Mouse (Mus musculus): ENCODE data around the gene Gm42674. TPM values are rescaled to one million over a fixed set of nuclear protein-coding genes. Genes with fewer than 3 reads are reported as not detected.

The Gm42674 gene
- polyA plus RNA-seq, 1 experiment from 2014 or later: not detected

- H3K9ac ChIP-seq (replicated peaks; ENCODE audit: low read length): no peak overlapping the region
- H3K9me3 ChIP-seq (ENCODE audit: low read length): no peaks in the 10 kb centered on the region
- no peaks in the 10 kb centered on the region for H3K27me3 ChIP-seq (ENCODE audit: insufficient read depth, low read length)
- H3K4me1 ChIP-seq (ENCODE audit: insufficient read depth, low read length): peaks cover 3% of the 10 kb centered on the region
- no peaks in the 10 kb centered on the region for H3K36me3 ChIP-seq (ENCODE audit: insufficient read depth, low read length)
- H3K27ac ChIP-seq (ENCODE audit: low read length): no peak overlapping the region
- ATAC-seq (ENCODE audit: low FRiP score, low TSS enrichment): peak; percentile 72; the same call in 1 of the 2 replicates
- 60% methylated on average over 4 of the region's 4 CpGs for WGBS
- no peak overlapping the region for H3K4me3 ChIP-seq (ENCODE audit: low read length)
- H3K4me2 ChIP-seq (replicated peaks; ENCODE audit: low read depth, low read length): no peak overlapping the region
Observed at GRCm38 (mm10) chr3:90627807-90628206, 26.1 kb downstream of the Gm42674 start.

- no peak for ATAC-seq (ENCODE audit: low FRiP score, low TSS enrichment)
- H3K9ac ChIP-seq (replicated peaks; ENCODE audit: low read length): no peak overlapping the region
- H3K4me3 ChIP-seq (ENCODE audit: low read length): no peak overlapping the region
- no peak overlapping the region for H3K4me2 ChIP-seq (replicated peaks; ENCODE audit: low read depth, low read length)
- H3K27ac ChIP-seq (ENCODE audit: low read length): no peak overlapping the region
- H3K9me3 ChIP-seq (ENCODE audit: low read length): no peaks in the 10 kb centered on the region
- H3K27me3 ChIP-seq (ENCODE audit: insufficient read depth, low read length): no peaks in the 10 kb centered on the region
- 64% methylated on average over 2 of the region's 2 CpGs for WGBS
- no peaks in the 10 kb centered on the region for H3K4me1 ChIP-seq (ENCODE audit: insufficient read depth, low read length)
- H3K36me3 ChIP-seq (ENCODE audit: insufficient read depth, low read length): no peaks in the 10 kb centered on the region
Observed at GRCm38 (mm10) chr3:90629298-90629697, 27.6 kb downstream of the Gm42674 start.

GRCm38 (mm10) chr3:90631984-90632383, 30.3 kb downstream of the Gm42674 start:
- 83% methylated on average over 2 of the region's 2 CpGs for WGBS
- Histone ChIP-seq H3K4me1 (ENCODE audit: insufficient read depth, low read length) (no peaks in the 10 kb centered on the region), H3K4me2 (replicated peaks; ENCODE audit: low read depth, low read length) (no peak overlapping the region), H3K9ac (replicated peaks; ENCODE audit: low read length) (no peak overlapping the region), H3K27me3 (ENCODE audit: insufficient read depth, low read length) (no peaks in the 10 kb centered on the region), H3K27ac (ENCODE audit: low read length) (no peak overlapping the region), H3K9me3 (ENCODE audit: low read length) (no peaks in the 10 kb centered on the region), H3K4me3 (ENCODE audit: low read length) (no peak overlapping the region), H3K36me3 (ENCODE audit: insufficient read depth, low read length) (no peaks in the 10 kb centered on the region)
- ATAC-seq (ENCODE audit: low FRiP score, low TSS enrichment): no peak

- H3K9ac ChIP-seq (replicated peaks; ENCODE audit: low read length): no peak overlapping the region
- no peaks in the 10 kb centered on the region for H3K27me3 ChIP-seq (ENCODE audit: insufficient read depth, low read length)
- WGBS: 58% methylated on average over 1 of the region's 1 CpGs
- no peak overlapping the region for H3K4me2 ChIP-seq (replicated peaks; ENCODE audit: low read depth, low read length)
- no peaks in the 10 kb centered on the region for H3K4me1 ChIP-seq (ENCODE audit: insufficient read depth, low read length)
- no peak overlapping the region for H3K27ac ChIP-seq (ENCODE audit: low read length)
- no peaks in the 10 kb centered on the region for H3K9me3 ChIP-seq (ENCODE audit: low read length)
- no peak overlapping the region for H3K4me3 ChIP-seq (ENCODE audit: low read length)
- no peaks in the 10 kb centered on the region for H3K36me3 ChIP-seq (ENCODE audit: insufficient read depth, low read length)
- no peak for ATAC-seq (ENCODE audit: low FRiP score, low TSS enrichment)
Observed at GRCm38 (mm10) chr3:90638511-90639275, 37.0 kb downstream of the Gm42674 start.

- WGBS: 57% methylated on average over 7 of the region's 7 CpGs
- no peaks in the 10 kb centered on the region for H3K27me3 ChIP-seq (ENCODE audit: insufficient read depth, low read length)
- no peak overlapping the region for H3K9ac ChIP-seq (replicated peaks; ENCODE audit: low read length)
- no peak overlapping the region for H3K27ac ChIP-seq (ENCODE audit: low read length)
- no peak for ATAC-seq (ENCODE audit: low FRiP score, low TSS enrichment)
- no peaks in the 10 kb centered on the region for H3K9me3 ChIP-seq (ENCODE audit: low read length)
- H3K36me3 ChIP-seq (ENCODE audit: insufficient read depth, low read length): no peaks in the 10 kb centered on the region
- no peak overlapping the region for H3K4me2 ChIP-seq (replicated peaks; ENCODE audit: low read depth, low read length)
- H3K4me3 ChIP-seq (ENCODE audit: low read length): no peak overlapping the region
- no peaks in the 10 kb centered on the region for H3K4me1 ChIP-seq (ENCODE audit: insufficient read depth, low read length)
Observed at GRCm38 (mm10) chr3:90639511-90640154, 37.9 kb downstream of the Gm42674 start.

DNA sequence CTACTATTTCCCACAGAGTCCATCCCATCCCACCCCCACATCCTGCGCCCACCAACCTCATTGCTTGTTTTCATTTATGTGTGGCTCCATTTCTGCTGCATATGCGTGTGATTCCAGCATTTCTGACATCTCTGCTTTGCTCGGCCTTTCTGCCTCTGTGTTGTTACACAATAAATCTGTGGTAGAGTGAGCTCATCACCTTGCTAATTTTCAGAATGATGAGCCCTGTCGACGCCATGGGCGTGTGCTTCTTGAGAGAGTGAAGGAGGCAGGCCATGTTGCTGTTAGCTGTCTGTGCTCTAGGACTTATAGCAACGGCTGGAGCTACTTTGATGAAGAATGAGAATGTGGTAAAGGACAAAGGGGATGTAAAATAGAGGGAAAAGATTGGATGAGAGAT, 39.3 kb downstream of the Gm42674 start:
- Histone ChIP-seq H3K27ac (ENCODE audit: low read length) (no peak overlapping the region), H3K4me3 (ENCODE audit: low read length) (no peak overlapping the region), H3K4me2 (replicated peaks; ENCODE audit: low read depth, low read length) (no peak overlapping the region), H3K9ac (replicated peaks; ENCODE audit: low read length) (no peak overlapping the region), H3K27me3 (ENCODE audit: insufficient read depth, low read length) (no peaks in the 10 kb centered on the region), H3K36me3 (ENCODE audit: insufficient read depth, low read length) (no peaks in the 10 kb centered on the region), H3K9me3 (ENCODE audit: low read length) (no peaks in the 10 kb centered on the region), H3K4me1 (ENCODE audit: insufficient read depth, low read length) (no peaks in the 10 kb centered on the region)
- 77% methylated on average over 7 of the region's 7 CpGs for WGBS
- ATAC-seq (ENCODE audit: low FRiP score, low TSS enrichment): no peak

GRCm38 (mm10) chr3:90644220-90644619, 42.5 kb downstream of the Gm42674 start:
- 55% methylated on average over 3 of the region's 3 CpGs for WGBS
- Histone ChIP-seq H3K27ac (ENCODE audit: low read length) (no peak overlapping the region), H3K4me3 (ENCODE audit: low read length) (no peak overlapping the region), H3K4me2 (replicated peaks; ENCODE audit: low read depth, low read length) (no peak overlapping the region), H3K9ac (replicated peaks; ENCODE audit: low read length) (no peak overlapping the region), H3K4me1 (ENCODE audit: insufficient read depth, low read length) (no peaks in the 10 kb centered on the region), H3K36me3 (ENCODE audit: insufficient read depth, low read length) (no peaks in the 10 kb centered on the region), H3K9me3 (ENCODE audit: low read length) (no peaks in the 10 kb centered on the region), H3K27me3 (ENCODE audit: insufficient read depth, low read length) (no peaks in the 10 kb centered on the region)
- no peak for ATAC-seq (ENCODE audit: low FRiP score, low TSS enrichment)

GRCm38 (mm10) chr3:90647291-90647690, 45.6 kb downstream of the Gm42674 start:
- H3K4me3 ChIP-seq (ENCODE audit: low read length): no peak overlapping the region
- H3K27me3 ChIP-seq (ENCODE audit: insufficient read depth, low read length): no peaks in the 10 kb centered on the region
- ATAC-seq (ENCODE audit: low FRiP score, low TSS enrichment): no peak
- WGBS: 69% methylated on average over 1 of the region's 1 CpGs
- H3K4me1 ChIP-seq (ENCODE audit: insufficient read depth, low read length): no peaks in the 10 kb centered on the region
- H3K27ac ChIP-seq (ENCODE audit: low read length): no peak overlapping the region
- no peak overlapping the region for H3K4me2 ChIP-seq (replicated peaks; ENCODE audit: low read depth, low read length)
- no peaks in the 10 kb centered on the region for H3K36me3 ChIP-seq (ENCODE audit: insufficient read depth, low read length)
- no peaks in the 10 kb centered on the region for H3K9me3 ChIP-seq (ENCODE audit: low read length)
- H3K9ac ChIP-seq (replicated peaks; ENCODE audit: low read length): no peak overlapping the region

DNA sequence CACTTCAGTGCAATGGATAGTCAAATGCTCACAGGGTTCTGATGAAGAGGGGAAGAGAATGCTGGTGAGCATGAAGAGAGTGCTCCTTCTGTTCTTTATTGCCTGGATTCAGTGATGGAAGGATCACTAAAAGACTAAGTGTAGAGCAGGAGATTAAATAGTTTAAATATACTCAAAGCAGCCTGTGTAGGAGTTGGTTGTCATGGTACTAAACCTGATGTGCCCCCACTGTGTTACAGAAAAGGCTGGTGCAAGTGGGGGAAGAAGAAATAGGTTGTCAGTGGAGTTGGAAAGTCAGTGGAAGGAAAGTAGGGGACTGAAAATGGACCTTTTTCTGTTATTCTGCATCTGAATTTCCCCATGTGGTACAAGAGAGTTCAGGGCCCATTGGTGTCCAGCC, 47.3 kb downstream of the Gm42674 start:
- no peak overlapping the region for H3K9ac ChIP-seq (replicated peaks; ENCODE audit: low read length)
- no peaks in the 10 kb centered on the region for H3K27me3 ChIP-seq (ENCODE audit: insufficient read depth, low read length)
- no peak overlapping the region for H3K4me3 ChIP-seq (ENCODE audit: low read length)
- no peaks in the 10 kb centered on the region for H3K36me3 ChIP-seq (ENCODE audit: insufficient read depth, low read length)
- no peaks in the 10 kb centered on the region for H3K9me3 ChIP-seq (ENCODE audit: low read length)
- no peak overlapping the region for H3K27ac ChIP-seq (ENCODE audit: low read length)
- no peak for ATAC-seq (ENCODE audit: low FRiP score, low TSS enrichment)
- H3K4me2 ChIP-seq (replicated peaks; ENCODE audit: low read depth, low read length): no peak overlapping the region
- no peaks in the 10 kb centered on the region for H3K4me1 ChIP-seq (ENCODE audit: insufficient read depth, low read length)

- Histone ChIP-seq H3K27ac (ENCODE audit: low read length) (no peak overlapping the region), H3K9me3 (ENCODE audit: low read length) (no peaks in the 10 kb centered on the region), H3K4me3 (ENCODE audit: low read length) (no peak overlapping the region), H3K4me2 (replicated peaks; ENCODE audit: low read depth, low read length) (no peak overlapping the region), H3K9ac (replicated peaks; ENCODE audit: low read length) (no peak overlapping the region), H3K27me3 (ENCODE audit: insufficient read depth, low read length) (no peaks in the 10 kb centered on the region), H3K4me1 (ENCODE audit: insufficient read depth, low read length) (no peaks in the 10 kb centered on the region), H3K36me3 (ENCODE audit: insufficient read depth, low read length) (no peaks in the 10 kb centered on the region)
- ATAC-seq (ENCODE audit: low FRiP score, low TSS enrichment): no peak
- WGBS: 88% methylated on average over 2 of the region's 2 CpGs
Observed at GRCm38 (mm10) chr3:90649832-90650231, 48.1 kb downstream of the Gm42674 start.

Measured in kidney, embryonic 16.5 days (tissue).